In genomic region chr11:116905741-116906456, GRCm38 (mm10) we compare ENCODE assay signal across 8 mouse cellular contexts. TPM values are rescaled to one million over a fixed set of nuclear protein-coding genes. Genes with fewer than 3 reads are reported as not detected.
DNase-seq lines count a peak whose midpoint lies in the region; ATAC-seq and TF ChIP-seq lines count a peak whose summit lies in the region.

No protein-coding gene starts in this region.

- peak overlapping the region; percentile 57 for H3K4me2 ChIP-seq in forebrain, embryonic 13.5 days
- peak overlapping the region; percentile 51 for H3K4me2 ChIP-seq in neural tube, embryonic 12.5 days (replicated peaks)

- H3K36me3 ChIP-seq in forebrain, embryonic 13.5 days (ENCODE audit: poor library complexity, severe bottlenecking): no peaks in the 10 kb centered on the region
- H3K36me3 ChIP-seq in neural tube, embryonic 12.5 days: no peaks in the 10 kb centered on the region

- no peak for TF ChIP-seq CTCF in left cerebral cortex, adult 2 months (IDR thresholded peaks at IDR 0.05)

- no peak for DNase-seq in left cerebral cortex, adult 2 months (ENCODE audit: extremely low spot score in 1 of 2, low spot score in 2 of 2)
- no peak for DNase-seq in left cerebral cortex, adult 18-20 months (ENCODE audit: low spot score in 2 of 2)
- peak; percentile 41 to 63 for DNase-seq in kidney, postnatal 25 days
- DNase-seq in spleen, adult 18-20 months: no peak

- peak overlapping the region; percentile 30; the same call in 1 of the 2 replicates for H3K9ac ChIP-seq in forebrain, embryonic 13.5 days
- no peak overlapping the region for H3K9ac ChIP-seq in neural tube, embryonic 12.5 days

- ATAC-seq in forebrain, embryonic 13.5 days: no peak
- ATAC-seq in neural tube, embryonic 12.5 days (ENCODE audit: low FRiP score, low read depth): no peak
- no peak for ATAC-seq in erythroid progenitor cell, adult 5-6 weeks (replicated peaks; ENCODE audit: low FRiP score, poor library complexity, severe bottlenecking)
- no peak for ATAC-seq in monocyte, adult 5-6 weeks (replicated peaks; ENCODE audit: insufficient number of reproducible peaks, low FRiP score, low TSS enrichment, poor library complexity, severe bottlenecking)

- 2% methylated on average over 23 of the region's 23 CpGs for WGBS in forebrain, embryonic 13.5 days
- WGBS in neural tube, embryonic 12.5 days: 3% methylated on average over 23 of the region's 23 CpGs

- peaks cover 24% of the 10 kb centered on the region for H3K27me3 ChIP-seq in forebrain, embryonic 13.5 days
- H3K27me3 ChIP-seq in neural tube, embryonic 12.5 days (replicated peaks): peaks cover 26% of the 10 kb centered on the region

- H3K4me3 ChIP-seq in left cerebral cortex, adult 2 months: peak overlapping the region; percentile 8; the same call in 1 of the 2 replicates
- peak overlapping the region; percentile 17; the same call in 1 of the 2 replicates for H3K4me3 ChIP-seq in forebrain, embryonic 13.5 days
- H3K4me3 ChIP-seq in neural tube, embryonic 12.5 days: 0 out of 2 replicates have a peak overlapping the region, but pooled peaks have one; percentile 11

- intact Hi-C loops in left cerebral cortex, adult 2 months (cut with DNase I): no loop called here

- H3K27ac ChIP-seq in left cerebral cortex, adult 2 months: no peak overlapping the region
- H3K27ac ChIP-seq in forebrain, embryonic 13.5 days: no peak overlapping the region
- H3K27ac ChIP-seq in neural tube, embryonic 12.5 days: no peak overlapping the region

- peaks cover 8% of the 10 kb centered on the region; the same call in 1 of the 2 replicates for H3K4me1 ChIP-seq in forebrain, embryonic 13.5 days
- peaks cover 5% of the 10 kb centered on the region for H3K4me1 ChIP-seq in neural tube, embryonic 12.5 days

- no peaks in the 10 kb centered on the region for H3K9me3 ChIP-seq in forebrain, embryonic 13.5 days (replicated peaks)
- H3K9me3 ChIP-seq in neural tube, embryonic 12.5 days: no peaks in the 10 kb centered on the region

RNA-seq across cellular contexts. Expression of gene Mgat5b, which starts 12.8 kb away (rescaled TPM):
- 10 to 100 TPM; 80.0 to 92.0 TPM for total RNA-seq in left cerebral cortex, adult 2 months (2021)
- total RNA-seq in left cerebral cortex, adult 18-20 months (2021): 10 to 100 TPM; 82.9 to 85.7 TPM
- polyA plus RNA-seq in forebrain, embryonic 13.5 days (2015; fragmentation: Nextera tagmentation; extraction: Ambion mirVana): 18.5 and 19.8 TPM in 2 replicates
- polyA plus RNA-seq in neural tube, embryonic 12.5 days (2016; fragmentation: Nextera tagmentation; extraction: Ambion mirVana): 26.8 and 30.1 TPM in 2 replicates
- total RNA-seq in erythroid progenitor cell, adult 5-6 weeks (2015; ENCODE audit: low replicate concordance): not detected in 2 replicates
- total RNA-seq in erythroid progenitor cell, adult 5-6 weeks (2017; ENCODE audit: low replicate concordance): not detected in 2 replicates
- not detected in 3 replicates for total RNA-seq in monocyte, adult 5-6 weeks (2017)

RNA-seq across cellular contexts. Expression of gene Srsf2, which starts 53.0 kb away (rescaled TPM):
- total RNA-seq in left cerebral cortex, adult 2 months (2021): 100 to 1,000 TPM; 150 to 158 TPM
- total RNA-seq in left cerebral cortex, adult 18-20 months (2021): 100 to 1,000 TPM; 155 to 157 TPM
- polyA plus RNA-seq in forebrain, embryonic 13.5 days (2015; fragmentation: Nextera tagmentation; extraction: Ambion mirVana): 750 and 773 TPM in 2 replicates
- polyA plus RNA-seq in neural tube, embryonic 12.5 days (2016; fragmentation: Nextera tagmentation; extraction: Ambion mirVana): 791 and 816 TPM in 2 replicates
- 911 and 1,279 TPM in 2 replicates for total RNA-seq in erythroid progenitor cell, adult 5-6 weeks (2015; ENCODE audit: low replicate concordance)
- 284 and 388 TPM in 2 replicates for total RNA-seq in erythroid progenitor cell, adult 5-6 weeks (2017; ENCODE audit: low replicate concordance)
- total RNA-seq in monocyte, adult 5-6 weeks (2017): 124 to 197 TPM (median 128 TPM) in 3 replicates

RNA-seq across cellular contexts. Expression of gene Mfsd11, which starts 53.7 kb away (rescaled TPM):
- total RNA-seq in left cerebral cortex, adult 2 months (2021): 10 to 100 TPM; 39.3 to 41.8 TPM
- total RNA-seq in left cerebral cortex, adult 18-20 months (2021): 10 to 100 TPM; 40.3 to 44.9 TPM
- 38.0 and 39.4 TPM in 2 replicates for polyA plus RNA-seq in forebrain, embryonic 13.5 days (2015; fragmentation: Nextera tagmentation; extraction: Ambion mirVana)
- 48.2 and 49.3 TPM in 2 replicates for polyA plus RNA-seq in neural tube, embryonic 12.5 days (2016; fragmentation: Nextera tagmentation; extraction: Ambion mirVana)
- total RNA-seq in erythroid progenitor cell, adult 5-6 weeks (2015; ENCODE audit: low replicate concordance): 6.8 and 34.8 TPM in 2 replicates
- total RNA-seq in erythroid progenitor cell, adult 5-6 weeks (2017; ENCODE audit: low replicate concordance): 7.6 and 15.8 TPM in 2 replicates
- 8.2 to 10.4 TPM (median 9.0 TPM) in 3 replicates for total RNA-seq in monocyte, adult 5-6 weeks (2017)

Comparison
In these comparisons a context has a peak if more than half of its experiments do, and no peak if none do; other contexts are left out.
1. DNase-seq: peak in kidney, postnatal 25 days (2 of 2); none in left cerebral cortex, adult 2 months (0 of 2), left cerebral cortex, adult 18-20 months (0 of 2) and spleen, adult 18-20 months (0 of 2).
2. RNA of gene Mgat5b, which starts 12.8 kb away (total RNA-seq): 80.0 to 92.0 TPM in left cerebral cortex, adult 2 months and 82.9 to 85.7 TPM in left cerebral cortex, adult 18-20 months; not detected in erythroid progenitor cell, adult 5-6 weeks and not detected in monocyte, adult 5-6 weeks; every median in the first group is over 10 times any median in the second.
3. Peak in every context shown above with its lines, with median percentiles within 50 percentile points of each other: H3K4me3 ChIP-seq.